Mouse (Mus musculus): ENCODE data around the gene Trim40.
A peak's percentile ranks its signal among the peaks of the same experiment; 100 is the strongest.

DNA sequence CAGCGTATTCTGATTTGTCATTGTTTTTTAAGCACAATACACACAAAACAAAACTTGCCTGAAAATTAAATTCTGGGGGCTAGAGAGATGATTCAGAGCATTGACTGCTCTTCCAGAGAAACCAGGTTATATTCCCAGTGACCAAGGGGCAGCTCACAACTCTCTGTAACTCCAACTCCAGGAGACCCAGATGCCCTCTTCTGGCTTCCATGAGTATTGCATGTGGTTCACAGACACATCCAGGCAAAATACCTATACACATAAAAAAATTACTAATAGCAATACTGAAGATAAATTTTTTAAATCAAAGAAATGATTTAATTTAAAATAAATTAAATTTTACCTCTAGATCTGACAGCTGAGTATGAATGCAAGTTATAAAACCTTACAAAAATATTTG, 6.7 kb upstream of the Trim40 start:
- TF ChIP-seq POLR2A (IDR thresholded peaks at IDR 0.05; ENCODE audit: borderline replicate concordance, control insufficient read depth, low read depth, low read length) (no peak), CTCF (IDR thresholded peaks at IDR 0.05; ENCODE audit: control insufficient read depth, insufficient read depth, low read length) (0 out of 2 replicates have a peak, but pooled peaks have one; percentile 15)

Data from bone marrow, adult 2 months (tissue).